Mouse (Mus musculus): ENCODE measurements around the gene Ptprs. TPM values are rescaled to one million over a fixed set of nuclear protein-coding genes. Genes with fewer than 3 reads are reported as not detected.
A peak's percentile ranks its signal among the peaks of the same experiment; 100 is the strongest.

The Ptprs gene
- total RNA-seq, 2 experiments from 2014 or later, result 38.2 to 44.4 TPM

DNA sequence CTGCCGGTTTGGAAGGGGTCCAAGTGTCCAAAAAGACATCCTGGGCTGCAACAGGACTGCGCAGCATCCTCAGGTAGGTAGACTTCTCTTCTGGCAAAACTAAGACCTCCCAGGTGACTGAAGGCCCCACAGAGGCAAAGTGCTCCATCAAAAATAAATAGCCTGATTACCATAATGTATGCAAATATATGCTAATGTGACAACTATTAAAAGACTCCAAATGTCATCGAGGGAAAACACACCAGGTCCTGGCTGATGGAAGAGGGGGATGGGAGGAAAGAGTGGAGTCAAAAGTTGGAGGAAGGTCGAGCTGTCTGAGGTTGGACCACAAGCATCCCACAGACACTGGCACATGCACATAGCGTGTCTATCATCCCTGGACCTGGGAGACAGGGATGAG is 22.9 kb upstream of the Ptprs start:
- no peak for DNase-seq
- intact Hi-C loops (cut with DNase I; ENCODE audit: low total_unique reads), result no loop called here

GRCm38 (mm10) chr17:56494480-56494879 is 18.2 kb upstream of the Ptprs start:
- intact Hi-C loops (cut with DNase I; ENCODE audit: low total_unique reads), result loop anchor here (5.0 kb wide), 1 partner anchor 58 kb away; the partner anchor contains the start of gene Gm20219

GRCm38 (mm10) chr17:56493841-56494240 is 17.6 kb upstream of the Ptprs start:
- intact Hi-C loops (cut with DNase I; ENCODE audit: low total_unique reads), result loop anchor here (5.0 kb wide), 1 partner anchor 58 kb away; the partner anchor contains the start of gene Gm20219

More at GRCm38 (mm10) chr17:56494480-56494879, 18.2 kb upstream of the Ptprs start:
- DNase-seq, result no peak

DNA sequence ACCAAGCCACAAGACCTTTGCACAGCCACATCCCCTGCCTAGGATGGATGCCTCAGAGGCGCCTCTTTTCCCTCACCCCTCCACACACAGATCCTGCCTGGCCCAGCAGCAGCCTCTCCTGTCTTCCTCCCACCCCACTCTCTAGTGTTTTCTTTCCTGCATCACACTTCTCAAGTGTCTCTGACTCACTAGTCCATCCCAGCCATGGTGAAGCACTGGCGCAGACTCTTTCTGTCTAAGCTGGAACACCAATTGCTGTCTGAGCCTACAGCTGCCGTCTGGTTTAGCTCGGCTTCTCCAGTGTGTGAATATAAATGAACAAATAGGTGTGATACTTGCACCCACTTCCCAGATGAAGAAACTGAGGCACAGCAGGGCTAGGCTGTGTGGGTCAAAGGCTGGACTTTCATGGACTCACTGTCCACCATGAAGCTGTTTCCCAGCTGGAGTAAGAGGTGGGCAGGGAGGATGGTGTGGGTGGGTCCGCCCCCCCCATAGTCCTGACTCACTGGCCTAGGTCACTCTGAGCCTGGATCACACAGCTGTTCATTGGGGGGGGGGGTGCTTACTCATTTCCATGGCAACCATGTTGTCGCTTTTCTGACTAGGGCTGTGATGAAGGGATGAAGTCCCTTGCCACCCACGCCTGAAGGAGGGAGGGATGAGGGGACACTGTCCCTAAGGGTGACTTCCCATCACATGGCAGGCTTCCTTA is 14.3 kb upstream of the Ptprs start:
- intact Hi-C loops (cut with DNase I; ENCODE audit: low total_unique reads), result loop anchor here (5.0 kb wide), 1 partner anchor 62 kb away; the partner anchor contains the start of gene Gm20219
- no peak for DNase-seq

More at GRCm38 (mm10) chr17:56493841-56494240, 17.6 kb upstream of the Ptprs start:
- DNase-seq, result no peak

DNA sequence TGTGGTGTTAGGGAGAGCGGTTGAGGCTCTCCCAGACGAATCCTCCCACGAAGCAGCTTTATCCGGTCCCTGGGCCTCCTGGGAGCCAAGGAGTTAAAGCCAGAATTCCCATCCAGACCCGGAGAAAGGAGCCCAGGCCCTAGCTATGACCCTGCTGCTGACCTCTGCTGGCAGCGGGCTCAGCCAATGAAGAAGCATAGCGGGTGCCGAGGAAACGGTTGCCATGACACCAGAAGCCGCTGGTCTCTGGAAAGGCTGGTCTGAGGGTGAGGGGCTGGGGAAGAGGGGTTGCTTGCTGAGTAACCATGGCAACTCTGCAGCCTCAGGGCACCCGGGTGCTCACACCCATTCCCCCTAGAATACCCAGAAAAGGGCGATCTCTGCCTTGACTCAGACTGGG is 11.7 kb upstream of the Ptprs start:
- DNase-seq, result no peak
- intact Hi-C loops (cut with DNase I; ENCODE audit: low total_unique reads), result no loop called here

GRCm38 (mm10) chr17:56487441-56487888 is 11.2 kb upstream of the Ptprs start:
- intact Hi-C loops (cut with DNase I; ENCODE audit: low total_unique reads), result no loop called here
- no peak for DNase-seq

DNA sequence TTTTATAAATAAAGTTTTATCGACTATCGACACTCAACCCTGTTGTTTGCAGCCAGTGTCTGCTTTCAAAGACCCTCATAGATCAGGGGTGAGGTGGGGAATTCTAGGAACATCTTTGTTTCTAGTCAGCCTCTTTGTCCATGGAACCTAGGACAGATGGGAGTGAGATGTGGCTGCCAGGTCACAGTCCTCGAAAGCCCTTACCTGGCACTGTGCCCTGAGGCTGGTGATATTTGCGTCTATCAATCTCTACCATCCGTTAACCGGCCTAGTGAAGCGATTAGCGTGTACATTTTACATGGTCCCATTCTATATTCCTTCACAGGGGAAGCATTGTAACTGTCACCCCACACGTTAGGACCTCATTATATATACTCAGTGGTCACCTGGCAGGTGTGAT is 9.6 kb upstream of the Ptprs start:
- intact Hi-C loops (cut with DNase I; ENCODE audit: low total_unique reads), result no loop called here
- DNase-seq, result no peak

GRCm38 (mm10) chr17:56485118-56485517 is 8.8 kb upstream of the Ptprs start:
- intact Hi-C loops (cut with DNase I; ENCODE audit: low total_unique reads), result no loop called here
- DNase-seq, result no peak

- no peak for DNase-seq
- intact Hi-C loops (cut with DNase I; ENCODE audit: low total_unique reads), result loop anchor here (5.0 kb wide), 1 partner anchor 55 kb away; no protein-coding TSS in a partner anchor
Measured at GRCm38 (mm10) chr17:56482671-56483070, 6.4 kb upstream of the Ptprs start.

GRCm38 (mm10) chr17:56479358-56479757 is 3.1 kb upstream of the Ptprs start:
- peak; percentile 68 for DNase-seq
- intact Hi-C loops (cut with DNase I; ENCODE audit: low total_unique reads), result loop anchor here (2.0 kb wide), 1 partner anchor 123 kb away; no protein-coding TSS in a partner anchor

- intact Hi-C loops (cut with DNase I; ENCODE audit: low total_unique reads), result loop anchor here (2.0 kb wide), 1 partner anchor 121 kb away; no protein-coding TSS in a partner anchor
Measured at GRCm38 (mm10) chr17:56478191-56478611, 1.9 kb upstream of the Ptprs start.

GRCm38 (mm10) chr17:56477191-56477818 is 1.0 kb upstream of the Ptprs start:
- DNase-seq, result no peak
- intact Hi-C loops (cut with DNase I; ENCODE audit: low total_unique reads), result no loop called here

More at GRCm38 (mm10) chr17:56478191-56478611, 1.9 kb upstream of the Ptprs start:
- DNase-seq, result no peak

GRCm38 (mm10) chr17:56475584-56476401 is 490 bp downstream of the Ptprs start:
- DNase-seq, result no peak
- intact Hi-C loops (cut with DNase I; ENCODE audit: low total_unique reads), result no loop called here

DNA sequence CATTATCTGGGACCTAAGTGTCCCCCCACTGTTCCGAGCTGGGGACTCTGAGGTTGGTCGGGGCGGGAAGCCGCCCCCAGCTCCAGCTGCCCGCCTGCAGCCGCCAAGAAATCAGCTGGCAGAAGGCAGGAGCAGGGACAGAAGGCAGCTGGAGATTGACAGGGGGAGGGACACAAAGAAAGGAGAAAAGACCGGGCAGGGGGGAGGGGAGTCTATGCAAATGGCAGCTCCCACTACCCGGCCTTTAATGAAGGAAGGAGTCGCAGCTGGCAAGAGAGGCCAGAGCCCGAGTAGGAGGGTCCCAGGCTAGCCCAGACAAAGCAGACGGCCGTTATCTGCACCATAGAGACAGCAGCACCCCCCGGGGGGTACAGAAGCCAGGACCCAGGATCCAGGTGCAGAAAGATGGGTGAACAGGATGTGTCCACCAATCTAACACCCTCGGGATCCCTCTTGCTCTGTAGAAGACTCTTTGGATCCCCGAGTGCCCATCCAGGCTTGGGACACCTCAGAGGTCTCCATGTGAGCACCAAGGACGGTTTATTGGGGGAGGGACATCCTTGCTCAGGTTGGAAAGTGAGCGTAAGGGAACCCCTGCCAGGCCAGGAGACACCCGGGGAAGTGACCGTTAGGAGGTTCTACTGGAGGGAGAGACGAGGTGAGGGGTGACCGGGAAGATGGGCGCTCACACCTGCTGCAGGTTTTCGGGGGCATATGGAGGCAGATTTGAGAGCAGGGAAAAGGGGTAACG is 1.3 kb downstream of the Ptprs start:
- no peak for DNase-seq
- intact Hi-C loops (cut with DNase I; ENCODE audit: low total_unique reads), result no loop called here

DNA sequence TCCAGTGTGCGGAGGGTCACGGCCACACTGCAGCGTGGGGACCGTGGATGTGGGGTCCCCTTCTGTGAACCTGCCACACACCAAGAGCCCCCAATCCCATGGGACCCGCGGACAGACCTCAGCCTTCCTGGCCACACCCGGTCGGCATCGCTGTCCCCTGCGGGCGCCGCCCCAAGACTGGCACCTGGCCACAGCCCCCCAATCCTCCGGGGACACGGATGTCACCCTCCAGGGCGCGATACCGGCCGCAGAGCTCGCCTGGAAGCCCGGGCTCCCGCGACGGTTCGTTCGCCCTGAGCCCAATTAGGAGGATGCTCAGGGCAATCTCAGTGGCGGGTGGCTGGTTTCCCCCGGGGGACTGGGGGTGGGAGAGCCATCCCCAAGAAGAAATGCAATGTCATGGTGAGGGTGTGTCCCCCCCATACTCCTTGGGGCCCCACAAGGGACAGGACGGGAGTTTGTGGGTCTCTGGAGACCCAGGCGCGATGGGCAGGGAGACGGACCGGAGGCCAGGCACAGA is 1.9 kb downstream of the Ptprs start:
- intact Hi-C loops (cut with DNase I; ENCODE audit: low total_unique reads), result no loop called here

DNA sequence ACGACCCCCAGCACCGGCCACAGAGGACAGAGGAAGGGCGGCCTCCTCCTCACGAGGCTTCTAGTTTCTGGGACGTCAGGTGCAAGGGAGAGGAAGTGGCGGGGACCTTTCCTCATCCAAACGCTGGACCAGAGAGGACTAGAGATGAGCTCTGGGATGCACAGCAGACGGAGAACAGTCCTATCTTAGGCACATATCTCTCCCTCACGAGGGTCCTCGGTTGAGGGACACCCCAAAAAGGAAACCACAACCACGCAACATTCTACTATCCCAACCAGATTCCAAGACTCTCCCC is 2.7 kb downstream of the Ptprs start:
- no peak for DNase-seq
- intact Hi-C loops (cut with DNase I; ENCODE audit: low total_unique reads), result no loop called here

More for the DNA sequence above, 1.9 kb downstream of the Ptprs start:
- DNase-seq, result no peak

DNA sequence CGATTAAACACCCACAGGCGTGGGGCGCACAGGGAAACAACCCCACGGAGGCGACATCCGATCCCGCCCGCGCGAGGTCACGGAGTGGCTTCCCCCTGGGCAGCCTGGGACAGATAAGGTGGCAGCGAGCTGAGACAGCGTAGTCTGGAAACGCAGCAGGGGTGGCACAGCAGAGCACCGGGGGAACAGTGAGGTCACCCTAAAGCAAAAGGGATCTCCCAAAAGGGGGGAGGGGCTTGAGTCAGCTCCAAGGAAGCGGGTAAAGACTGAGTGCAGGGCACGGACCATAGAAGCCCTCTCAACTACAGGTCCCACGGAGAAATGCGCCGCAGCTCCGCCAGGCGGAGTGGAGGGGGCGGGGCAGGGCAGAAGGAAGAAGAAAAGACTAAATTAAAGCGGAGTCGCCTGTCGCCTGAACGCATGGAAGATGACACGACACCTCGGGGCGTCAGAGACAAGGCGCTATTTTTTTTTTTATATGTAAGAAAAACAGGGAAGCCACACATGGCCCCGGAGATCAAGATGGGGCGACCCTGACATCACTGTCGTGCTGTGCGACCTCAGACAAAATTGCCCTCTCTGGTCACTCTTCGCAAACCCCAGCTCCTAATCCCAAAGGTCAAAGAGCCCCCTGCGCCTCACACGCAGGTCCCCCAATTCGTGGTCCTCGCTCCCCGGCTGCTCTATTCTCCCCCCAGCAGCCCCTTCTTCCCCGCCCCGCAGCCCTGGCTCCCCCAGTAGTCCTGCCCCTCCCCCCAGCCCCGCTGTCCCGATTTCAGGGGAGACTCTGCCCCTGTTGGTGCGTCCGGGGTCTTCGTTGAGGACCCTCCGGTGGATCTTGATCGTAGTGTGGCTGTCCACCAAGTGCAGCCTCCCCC is 3.3 kb downstream of the Ptprs start:
- intact Hi-C loops (cut with DNase I; ENCODE audit: low total_unique reads), result no loop called here
- peak; percentile 52 for DNase-seq

DNA sequence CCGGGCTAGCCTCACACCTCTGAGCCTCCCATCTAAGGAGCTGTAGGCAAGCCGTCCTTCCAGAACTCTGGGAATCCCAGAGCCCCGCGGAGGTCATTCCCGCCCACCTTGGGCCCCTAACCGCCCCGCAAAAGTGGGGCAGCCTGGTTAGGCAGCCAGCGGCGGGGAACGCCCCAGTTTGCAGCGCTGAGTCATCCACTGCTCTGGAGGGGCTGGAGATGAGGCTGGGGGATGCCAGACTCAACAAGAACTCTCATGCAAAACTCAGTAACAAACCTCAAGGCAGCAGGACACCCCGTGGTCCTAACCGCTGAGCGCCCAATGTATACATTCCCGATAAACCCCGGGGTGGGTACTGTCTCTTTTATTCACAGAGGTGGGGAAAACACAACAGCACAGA is 4.2 kb downstream of the Ptprs start:
- DNase-seq, result no peak
- intact Hi-C loops (cut with DNase I; ENCODE audit: low total_unique reads), result no loop called here

Data from gastrocnemius, postnatal 14 days (tissue).